Mouse (Mus musculus) heart, adult 2 months (tissue): ENCODE results near the gene Tbc1d12. TPM values are rescaled to one million over a fixed set of nuclear protein-coding genes. Genes with fewer than 3 reads are reported as not detected.

Source experiments
- DNase-seq, 2 experiments: peaks; one replicate each; pipeline ENCODE4 v3.0.0; 2021
- H3K27ac ChIP-seq: fragments of 200-600 bp; 2 replicates; pipeline ENCODE4 v1.8.1; 2022
- H3K27me3 ChIP-seq: fragments of 200-500 bp; 2 replicates; pipeline ENCODE4 v1.6.1; 2012; ENCODE audit warnings: mild to moderate bottlenecking, low read length, inconsistent platforms, mixed read lengths; ENCODE audit not compliant: control insufficient read depth, insufficient read depth
- H3K36me3 ChIP-seq: fragments of 200-500 bp; 2 replicates; pipeline ENCODE4 v1.6.1; 2012; ENCODE audit warnings: low read length, inconsistent platforms; ENCODE audit not compliant: control insufficient read depth, insufficient read depth
- H3K4me1 ChIP-seq: fragments of 200-500 bp; 2 replicates; pipeline ENCODE4 v1.6.1; 2011; ENCODE audit warnings: low read length; ENCODE audit not compliant: control insufficient read depth, insufficient read depth
- H3K4me3 ChIP-seq: fragments of 200-600 bp; 2 replicates; pipeline ENCODE4 v1.8.1; 2022
- H3K79me2 ChIP-seq: fragments of 200-500 bp; replicated peaks from 2 replicates; pipeline ENCODE4 v1.6.1; 2012; ENCODE audit warnings: mild to moderate bottlenecking, inconsistent platforms, low read length, moderate library complexity, mixed read lengths; ENCODE audit not compliant: control insufficient read depth, insufficient read depth
- H3K9ac ChIP-seq: fragments of 200-500 bp; 2 replicates; pipeline ENCODE4 v1.6.1; 2012; ENCODE audit warnings: low read depth, mild to moderate bottlenecking, control low read depth, inconsistent platforms, low read length, mixed read lengths
- CTCF ChIP-seq: fragments of 200-600 bp; IDR thresholded peaks from 2 replicates; pipeline ENCODE4 v1.8.1; 2022; ENCODE audit warnings: antibody characterized with exemption, mild to moderate bottlenecking, moderate library complexity
- EP300 ChIP-seq: fragments of 200-500 bp; IDR thresholded peaks from 2 replicates; pipeline ENCODE4 v1.6.1; 2011; ENCODE audit warnings: low read depth, low read length, control low read depth; ENCODE audit not compliant: insufficient read depth
- POLR2A ChIP-seq: fragments of 200-500 bp; IDR thresholded peaks from 2 replicates; pipeline ENCODE4 v1.6.1; 2011; ENCODE audit warnings: mild to moderate bottlenecking, low read depth, low read length, control low read depth; ENCODE audit not compliant: insufficient read depth
- WGBS: fragments of 180-500 bp; shearing (Covaris S2); methylation state at CpG from one replicate; pipeline ENCODE4 v1.1.7; 2018; 5-methylcytosine and 5-hydroxymethylcytosine counted together
- intact Hi-C: fragments of 180-260 bp; cut with DNase I; formaldehyde crosslinking; loops from one replicate; pipeline ENCODE4 v1.15.1; 2025
- polyA plus RNA-seq: library from polyadenylated mRNA; depleted of rRNA; stranded (reverse); fragments of >200 nt; gene quantifications from 2 replicates; pipeline ENCODE4 v1.2.3, GENCODE M21; 2012
- total RNA-seq, 2 experiments: library from RNA; stranded (reverse); gene quantifications; 2 replicates each; pipeline ENCODE4 v1.2.3; 2021

The Tbc1d12 gene
- total and polyA plus RNA-seq, 3 experiments = 1.5 to 7.0 (median 6.8) TPM

DNA sequence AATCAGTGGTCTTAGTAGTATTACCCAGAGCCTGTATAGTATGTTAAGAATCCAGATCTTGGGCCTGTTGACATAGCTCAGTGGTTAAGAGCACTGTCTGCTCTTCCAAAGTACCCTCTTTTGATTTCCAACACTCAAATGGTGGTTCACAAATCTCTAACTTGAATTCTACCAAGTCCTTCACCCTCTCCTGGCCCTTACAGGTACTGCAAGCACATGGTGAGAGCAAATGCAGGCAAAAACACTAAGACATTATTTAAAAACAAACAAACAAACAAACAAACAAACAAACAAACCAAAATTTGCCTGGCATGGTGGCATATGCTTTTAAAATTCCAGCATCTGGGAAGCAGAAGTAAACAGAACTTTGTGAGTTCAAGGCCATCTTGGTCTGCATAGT lies 43.9 kb downstream of the Tbc1d12 start:
- TF ChIP-seq CTCF = peak; percentile 43
- TF ChIP-seq POLR2A = no peak
- H3K79me2 ChIP-seq = no peaks in the 10 kb centered on the region
- H3K4me3 ChIP-seq = no peak overlapping the region
- no peaks in the 10 kb centered on the region for H3K4me1 ChIP-seq
- no peak overlapping the region for H3K27ac ChIP-seq
- DNase-seq = no peak
- no peak overlapping the region for H3K9ac ChIP-seq
- H3K27me3 ChIP-seq = no peaks in the 10 kb centered on the region
- H3K36me3 ChIP-seq = no peaks in the 10 kb centered on the region
- intact Hi-C loops = no loop called here

DNA sequence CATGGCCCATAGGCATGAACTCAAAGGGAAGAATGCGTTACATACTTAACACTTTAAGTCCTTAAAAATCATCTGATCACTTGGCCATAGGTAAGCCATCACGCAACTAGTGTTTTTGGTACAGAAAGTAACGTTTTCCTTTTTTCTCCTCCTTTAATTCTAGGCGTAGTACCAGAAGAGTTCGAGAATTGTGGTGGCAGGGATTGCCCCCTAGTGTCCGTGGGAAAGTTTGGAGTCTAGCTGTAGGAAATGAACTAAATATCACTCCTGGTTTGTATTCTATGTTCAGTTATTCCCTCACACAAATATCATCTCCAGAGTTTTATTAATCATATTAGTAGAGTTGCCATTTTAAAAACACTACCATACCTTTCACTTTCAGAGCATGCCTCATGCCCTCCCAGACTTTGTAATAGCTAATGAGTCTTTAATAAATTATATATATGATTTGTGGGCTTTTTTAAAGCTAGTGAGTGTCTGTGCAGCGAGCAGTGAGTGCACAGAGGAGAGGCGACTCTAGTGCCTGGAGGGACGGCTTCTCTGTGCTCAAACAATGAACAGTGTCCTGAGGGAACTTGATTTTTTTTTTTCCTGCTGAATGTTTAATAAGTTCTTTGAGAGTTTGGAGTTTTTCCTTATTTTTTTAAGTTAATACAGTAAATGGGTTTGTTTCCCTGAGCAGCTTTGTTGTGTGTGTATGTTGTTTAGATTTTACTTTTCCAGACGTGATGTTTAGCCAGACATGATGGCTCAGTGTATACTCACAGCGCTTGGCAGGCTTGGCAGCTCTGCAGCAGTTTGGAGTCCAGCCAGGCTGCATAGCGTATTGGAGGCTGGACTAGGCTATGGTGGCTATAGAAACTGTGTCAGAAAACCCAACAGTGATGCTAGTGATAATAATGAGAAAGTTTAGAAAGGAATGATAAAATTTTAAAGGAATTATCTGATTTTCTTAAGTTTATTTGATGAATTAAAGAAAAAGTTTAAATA lies 65.1 kb downstream of the Tbc1d12 start:
- DNase-seq = no peak
- Histone ChIP-seq H3K9ac (no peak overlapping the region), H3K27me3 (no peaks in the 10 kb centered on the region), H3K36me3 (no peaks in the 10 kb centered on the region), H3K4me1 (no peaks in the 10 kb centered on the region), H3K27ac (no peak overlapping the region), H3K4me3 (no peak overlapping the region), H3K79me2 (no peaks in the 10 kb centered on the region)
- no peak for TF ChIP-seq EP300
- no peak for TF ChIP-seq POLR2A
- peak; percentile 48 for TF ChIP-seq CTCF
- 61% methylated on average over 12 of the region's 12 CpGs for WGBS
- intact Hi-C loops = no loop called here

DNA sequence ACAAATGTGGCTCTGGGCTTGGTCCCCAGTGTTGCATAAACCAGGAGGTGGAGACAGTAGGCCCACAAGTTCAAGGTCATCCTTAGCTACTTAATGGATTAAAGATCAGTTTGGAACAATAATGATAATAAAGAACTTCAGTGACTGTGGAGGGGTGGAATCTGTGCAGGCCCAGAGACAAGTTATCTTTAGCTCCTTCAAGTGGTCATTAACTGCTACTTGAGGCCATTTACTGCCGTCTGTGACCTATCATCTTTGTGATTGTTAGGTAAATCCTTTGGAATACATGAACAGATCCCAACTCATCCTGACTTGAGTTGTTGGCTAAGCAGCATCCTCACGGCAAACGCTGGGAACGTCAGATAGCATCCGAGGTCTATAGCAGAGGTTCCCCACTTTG lies 66.1 kb downstream of the Tbc1d12 start:
- TF ChIP-seq CTCF (no peak), EP300 (no peak), POLR2A (no peak)
- intact Hi-C loops = no loop called here
- Histone ChIP-seq H3K27ac (no peak overlapping the region), H3K79me2 (no peaks in the 10 kb centered on the region), H3K4me1 (no peaks in the 10 kb centered on the region), H3K27me3 (no peaks in the 10 kb centered on the region), H3K4me3 (no peak overlapping the region), H3K9ac (no peak overlapping the region), H3K36me3 (no peaks in the 10 kb centered on the region)
- no peak for DNase-seq
- 90% methylated on average over 5 of the region's 5 CpGs for WGBS

DNA sequence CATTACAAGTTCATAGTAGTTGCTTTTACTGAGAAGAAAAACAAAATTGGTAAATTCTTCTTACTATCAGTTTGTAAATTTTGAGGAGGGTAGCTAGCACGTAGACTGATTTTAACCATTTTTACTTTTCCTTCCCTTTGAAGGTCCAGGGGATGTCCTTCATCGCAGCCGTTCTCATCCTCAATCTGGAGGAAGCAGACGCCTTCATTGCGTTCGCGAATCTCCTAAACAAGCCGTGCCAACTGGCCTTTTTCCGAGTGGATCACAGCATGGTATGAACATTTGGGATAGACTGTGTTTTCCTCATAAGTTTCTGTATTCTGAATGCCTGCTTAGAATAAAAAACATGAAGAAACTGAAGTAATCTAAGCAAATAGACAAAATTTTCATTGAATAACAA lies 77.4 kb downstream of the Tbc1d12 start:
- Histone ChIP-seq H3K4me3 (no peak overlapping the region), H3K4me1 (no peaks in the 10 kb centered on the region), H3K9ac (no peak overlapping the region), H3K27ac (no peak overlapping the region), H3K27me3 (no peaks in the 10 kb centered on the region), H3K79me2 (no peaks in the 10 kb centered on the region), H3K36me3 (no peaks in the 10 kb centered on the region)
- DNase-seq = no peak
- TF ChIP-seq POLR2A (no peak), CTCF (no peak), EP300 (no peak)
- intact Hi-C loops = loop anchor here (10.0 kb wide), 1 partner anchor 489 kb away; no protein-coding TSS in a partner anchor
- 91% methylated on average over 9 of the region's 9 CpGs for WGBS

DNA sequence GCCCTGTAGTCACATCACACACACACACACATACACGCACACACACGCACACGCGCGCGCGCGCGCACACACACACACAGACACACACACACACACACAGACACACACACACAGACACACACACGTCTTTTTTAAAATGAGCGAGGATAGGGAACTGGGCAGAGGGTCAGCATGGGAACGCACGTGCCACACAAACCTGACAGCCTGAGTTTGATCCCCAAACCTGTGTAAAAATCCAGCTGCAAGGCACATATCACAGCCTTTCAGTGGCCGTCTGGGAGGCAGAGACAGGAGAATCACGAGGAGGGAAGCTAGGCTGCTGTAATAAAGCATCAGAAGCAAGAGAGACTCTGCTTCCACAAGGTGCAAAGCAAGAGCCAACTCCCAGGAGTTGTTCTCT lies 78.5 kb downstream of the Tbc1d12 start:
- DNase-seq = no peak
- 93% methylated on average over 15 of the region's 15 CpGs for WGBS
- intact Hi-C loops = loop anchor here (5.0 to 10.0 kb wide), 2 partner anchors 78 to 490 kb away; partner anchors contain the start of gene Tbc1d12
- no peaks in the 10 kb centered on the region for H3K4me1 ChIP-seq
- H3K4me3 ChIP-seq = no peak overlapping the region
- no peak overlapping the region for H3K9ac ChIP-seq
- no peaks in the 10 kb centered on the region for H3K27me3 ChIP-seq
- no peaks in the 10 kb centered on the region for H3K79me2 ChIP-seq
- H3K27ac ChIP-seq = no peak overlapping the region
- no peak for TF ChIP-seq POLR2A
- TF ChIP-seq CTCF = no peak
- H3K36me3 ChIP-seq = no peaks in the 10 kb centered on the region

DNA sequence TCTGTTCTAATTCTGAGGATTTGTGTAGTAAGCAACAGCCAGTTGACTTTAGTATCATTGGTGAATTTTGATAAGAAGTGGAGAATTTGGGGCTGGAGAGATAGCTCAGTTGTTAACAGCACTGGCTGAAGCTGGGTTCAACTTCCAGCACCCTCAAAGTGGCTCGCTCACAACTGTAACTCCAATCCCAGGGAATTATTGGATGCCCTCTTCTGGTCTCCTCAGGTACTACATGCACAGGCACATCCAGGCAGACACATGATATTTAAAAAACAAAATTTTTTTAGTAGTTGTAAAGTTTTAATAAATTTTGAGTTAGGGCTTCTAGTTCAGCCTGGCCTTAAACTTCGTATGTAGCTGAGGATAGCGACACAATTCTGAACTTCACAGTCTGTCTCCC lies 79.3 kb downstream of the Tbc1d12 start:
- no peaks in the 10 kb centered on the region for H3K79me2 ChIP-seq
- TF ChIP-seq CTCF (peak; percentile 91), EP300 (no peak)
- H3K27me3 ChIP-seq = no peaks in the 10 kb centered on the region
- intact Hi-C loops = loop anchor here (5.0 to 10.0 kb wide), 2 partner anchors 78 to 491 kb away; partner anchors contain the start of gene Tbc1d12
- no peak overlapping the region for H3K9ac ChIP-seq
- WGBS = 55% methylated on average over 3 of the region's 3 CpGs
- no peak overlapping the region for H3K4me3 ChIP-seq
- DNase-seq = peak; percentile 9 to 24
- H3K4me1 ChIP-seq = no peaks in the 10 kb centered on the region
- H3K36me3 ChIP-seq = no peaks in the 10 kb centered on the region
- no peak overlapping the region for H3K27ac ChIP-seq
